Comparison of ENCODE assay signal across 8 mouse cellular contexts in genomic region chr11:115766356-115766943, GRCm38 (mm10). TPM values are rescaled to one million over a fixed set of nuclear protein-coding genes. Genes with fewer than 3 reads are reported as not detected.
DNase-seq lines count a peak whose midpoint lies in the region; ATAC-seq and TF ChIP-seq lines count a peak whose summit lies in the region.

No protein-coding gene starts in this region.

- peak overlapping the region; percentile 92 for H3K9ac ChIP-seq in hindbrain, embryonic 16.5 days (ENCODE audit: low read depth, low read length)
- peak overlapping the region; percentile 93 for H3K9ac ChIP-seq in liver, embryonic 14.5 days (replicated peaks)
- peak overlapping the region; percentile 97 for H3K9ac ChIP-seq in neural tube, embryonic 15.5 days (replicated peaks)

- H3K27me3 ChIP-seq in hindbrain, embryonic 16.5 days (replicated peaks; ENCODE audit: control insufficient read depth, insufficient read depth, low read length), result no peaks in the 10 kb centered on the region
- H3K27me3 ChIP-seq in liver, embryonic 14.5 days (ENCODE audit: control insufficient read depth, insufficient read depth, low read length), result no peaks in the 10 kb centered on the region
- no peaks in the 10 kb centered on the region for H3K27me3 ChIP-seq in neural tube, embryonic 15.5 days (replicated peaks)

- peak overlapping the region; percentile 82 for H3K4me3 ChIP-seq in hindbrain, embryonic 16.5 days (ENCODE audit: low read length)
- H3K4me3 ChIP-seq in liver, embryonic 14.5 days (ENCODE audit: insufficient read depth in 1 of 2, low read depth in 2 of 2, low read length in 2 of 2), result peak overlapping the region; percentile 90 to 91
- H3K4me3 ChIP-seq in neural tube, embryonic 15.5 days (replicated peaks), result peak overlapping the region; percentile 91

- no peaks in the 10 kb centered on the region for H3K36me3 ChIP-seq in hindbrain, embryonic 16.5 days (ENCODE audit: control insufficient read depth, insufficient read depth, low read length)
- no peaks in the 10 kb centered on the region for H3K36me3 ChIP-seq in liver, embryonic 14.5 days (replicated peaks; ENCODE audit: control insufficient read depth, insufficient read depth, low read depth)
- H3K36me3 ChIP-seq in neural tube, embryonic 15.5 days, result no peaks in the 10 kb centered on the region

- no peak for ATAC-seq in hindbrain, embryonic 16.5 days
- no peak for ATAC-seq in liver, embryonic 14.5 days (ENCODE audit: insufficient read depth)
- no peak for ATAC-seq in neural tube, embryonic 15.5 days (ENCODE audit: low FRiP score)
- no peak for ATAC-seq in megakaryocyte-erythroid progenitor cell, adult 5-6 weeks (replicated peaks; ENCODE audit: low FRiP score, low TSS enrichment, poor library complexity, severe bottlenecking)

- peak overlapping the region; percentile 80 for H3K4me2 ChIP-seq in hindbrain, embryonic 16.5 days (ENCODE audit: low read length)
- H3K4me2 ChIP-seq in liver, embryonic 14.5 days (ENCODE audit: low read depth), result peak overlapping the region; percentile 86
- H3K4me2 ChIP-seq in neural tube, embryonic 15.5 days, result peak overlapping the region; percentile 80

- no peaks in the 10 kb centered on the region for H3K9me3 ChIP-seq in hindbrain, embryonic 16.5 days (ENCODE audit: control insufficient read depth, low read length)
- no peaks in the 10 kb centered on the region for H3K9me3 ChIP-seq in liver, embryonic 14.5 days (ENCODE audit: control insufficient read depth, low read length)
- no peaks in the 10 kb centered on the region for H3K9me3 ChIP-seq in neural tube, embryonic 15.5 days (replicated peaks)

- TF ChIP-seq EP300 in liver, embryonic 14.5 days (IDR thresholded peaks at IDR 0.05; ENCODE audit: low read depth), result no peak

- 33% methylated on average over 13 of the region's 13 CpGs for WGBS in hindbrain, embryonic 16.5 days
- 42% methylated on average over 13 of the region's 13 CpGs for WGBS in liver, embryonic 14.5 days (ENCODE audit: insufficient replicate concordance)
- WGBS in neural tube, embryonic 15.5 days, result 33% methylated on average over 13 of the region's 13 CpGs

- no peak for TF ChIP-seq CTCF in liver, embryonic 14.5 days (IDR thresholded peaks at IDR 0.05; ENCODE audit: low read depth)

- H3K4me1 ChIP-seq in hindbrain, embryonic 16.5 days (ENCODE audit: control insufficient read depth, insufficient read depth, low read depth, low read length), result peaks cover 22% of the 10 kb centered on the region
- H3K4me1 ChIP-seq in liver, embryonic 14.5 days (replicated peaks; ENCODE audit: control insufficient read depth in 2 of 2, insufficient read depth in 2 of 2, low read length in 1 of 2), result peaks cover 18 to 35% of the 10 kb centered on the region in 2 experiments
- H3K4me1 ChIP-seq in neural tube, embryonic 15.5 days, result peaks cover 37% of the 10 kb centered on the region

- peak overlapping the region; percentile 94 for H3K27ac ChIP-seq in hindbrain, embryonic 16.5 days (ENCODE audit: low read depth, low read length)
- H3K27ac ChIP-seq in liver, embryonic 14.5 days, result peak overlapping the region; percentile 84
- H3K27ac ChIP-seq in neural tube, embryonic 15.5 days (replicated peaks), result peak overlapping the region; percentile 94

- DNase-seq in cerebellum, adult 9-10 months, result peak; percentile 57
- no peak for DNase-seq in cerebellum, postnatal 4 days (ENCODE audit: low spot score in 2 of 2)
- peak; percentile 12 for DNase-seq in fibroblast of lung, adult 2 months (ENCODE audit: low read depth)
- no peak for DNase-seq in liver, embryonic 14.5 days (ENCODE audit: low read depth in 3 of 3, low spot score in 3 of 3)
- DNase-seq in left cerebral cortex, adult 11 months (ENCODE audit: low spot score), result no peak

RNA-seq across cellular contexts. Expression of gene Tmem94, which starts 1.2 kb away (rescaled TPM):
- 22.0 and 29.0 TPM in 2 replicates for polyA plus RNA-seq in hindbrain, embryonic 16.5 days (2015; fragmentation: Nextera tagmentation; extraction: Ambion mirVana)
- polyA plus RNA-seq in liver, embryonic 14.5 days (2012; rRNA removed), result 11.0 and 13.8 TPM in 2 replicates
- polyA plus RNA-seq in liver, embryonic 14.5 days (2014; fragmentation: Nextera tagmentation; extraction: Ambion mirVana), result 3.7 and 6.1 TPM in 2 replicates
- 20.3 and 21.2 TPM in 2 replicates for polyA plus RNA-seq in neural tube, embryonic 15.5 days (2015; fragmentation: Nextera tagmentation; extraction: Ambion mirVana)
- total RNA-seq in megakaryocyte-erythroid progenitor cell, adult 5-6 weeks (2014; fragmentation: Nextera tagmentation), result 29.0 and 44.6 TPM in 2 replicates
- 15.1 and 31.5 TPM in 2 replicates for total RNA-seq in megakaryocyte-erythroid progenitor cell, adult 5-6 weeks (2017)

RNA-seq across cellular contexts. Expression of gene Caskin2, which starts 47.0 kb away (rescaled TPM):
- polyA plus RNA-seq in hindbrain, embryonic 16.5 days (2015; fragmentation: Nextera tagmentation; extraction: Ambion mirVana), result 9.0 and 12.6 TPM in 2 replicates
- 7.1 and 7.8 TPM in 2 replicates for polyA plus RNA-seq in liver, embryonic 14.5 days (2012; rRNA removed)
- 4.9 and 6.1 TPM in 2 replicates for polyA plus RNA-seq in liver, embryonic 14.5 days (2014; fragmentation: Nextera tagmentation; extraction: Ambion mirVana)
- polyA plus RNA-seq in neural tube, embryonic 15.5 days (2015; fragmentation: Nextera tagmentation; extraction: Ambion mirVana), result 9.8 and 10.2 TPM in 2 replicates
- 9.5 and 9.8 TPM in 2 replicates for total RNA-seq in megakaryocyte-erythroid progenitor cell, adult 5-6 weeks (2014; fragmentation: Nextera tagmentation)
- 1.4 and 3.7 TPM in 2 replicates for total RNA-seq in megakaryocyte-erythroid progenitor cell, adult 5-6 weeks (2017)

RNA-seq across cellular contexts. Expression of gene Tsen54, which starts 48.1 kb away (rescaled TPM):
- 18.7 and 23.3 TPM in 2 replicates for polyA plus RNA-seq in hindbrain, embryonic 16.5 days (2015; fragmentation: Nextera tagmentation; extraction: Ambion mirVana)
- 12.4 and 12.9 TPM in 2 replicates for polyA plus RNA-seq in liver, embryonic 14.5 days (2012; rRNA removed)
- 9.7 and 12.4 TPM in 2 replicates for polyA plus RNA-seq in liver, embryonic 14.5 days (2014; fragmentation: Nextera tagmentation; extraction: Ambion mirVana)
- 22.0 and 23.7 TPM in 2 replicates for polyA plus RNA-seq in neural tube, embryonic 15.5 days (2015; fragmentation: Nextera tagmentation; extraction: Ambion mirVana)
- 20.4 and 32.6 TPM in 2 replicates for total RNA-seq in megakaryocyte-erythroid progenitor cell, adult 5-6 weeks (2014; fragmentation: Nextera tagmentation)
- 16.8 and 17.1 TPM in 2 replicates for total RNA-seq in megakaryocyte-erythroid progenitor cell, adult 5-6 weeks (2017)

RNA-seq across cellular contexts. Expression of gene Llgl2, which starts 57.4 kb away (rescaled TPM):
- polyA plus RNA-seq in hindbrain, embryonic 16.5 days (2015; fragmentation: Nextera tagmentation; extraction: Ambion mirVana), result 1.3 and 2.1 TPM in 2 replicates
- polyA plus RNA-seq in liver, embryonic 14.5 days (2012; rRNA removed), result 9.4 and 10.5 TPM in 2 replicates
- polyA plus RNA-seq in liver, embryonic 14.5 days (2014; fragmentation: Nextera tagmentation; extraction: Ambion mirVana), result 7.5 and 9.3 TPM in 2 replicates
- polyA plus RNA-seq in neural tube, embryonic 15.5 days (2015; fragmentation: Nextera tagmentation; extraction: Ambion mirVana), result 0.97 and 8.8 TPM in 2 replicates
- total RNA-seq in megakaryocyte-erythroid progenitor cell, adult 5-6 weeks (2014; fragmentation: Nextera tagmentation), result 8.9 and 12.7 TPM in 2 replicates
- total RNA-seq in megakaryocyte-erythroid progenitor cell, adult 5-6 weeks (2017), result 4.0 and 8.0 TPM in 2 replicates

RNA-seq across cellular contexts. Expression of gene Grb2, which starts 58.1 kb away (rescaled TPM):
- polyA plus RNA-seq in hindbrain, embryonic 16.5 days (2015; fragmentation: Nextera tagmentation; extraction: Ambion mirVana), result 183 and 193 TPM in 2 replicates
- polyA plus RNA-seq in liver, embryonic 14.5 days (2012; rRNA removed), result 15.7 and 22.4 TPM in 2 replicates
- polyA plus RNA-seq in liver, embryonic 14.5 days (2014; fragmentation: Nextera tagmentation; extraction: Ambion mirVana), result 26.0 and 30.1 TPM in 2 replicates
- polyA plus RNA-seq in neural tube, embryonic 15.5 days (2015; fragmentation: Nextera tagmentation; extraction: Ambion mirVana), result 192 and 194 TPM in 2 replicates
- 70.1 and 74.4 TPM in 2 replicates for total RNA-seq in megakaryocyte-erythroid progenitor cell, adult 5-6 weeks (2014; fragmentation: Nextera tagmentation)
- total RNA-seq in megakaryocyte-erythroid progenitor cell, adult 5-6 weeks (2017), result 40.7 and 73.1 TPM in 2 replicates

Comparison
In these comparisons a context has a peak if more than half of its experiments do, and no peak if none do; other contexts are left out.
1. DNase-seq: peak in cerebellum, adult 9-10 months (single experiment) and fibroblast of lung, adult 2 months (single experiment); none in cerebellum, postnatal 4 days (0 of 2), liver, embryonic 14.5 days (0 of 3) and left cerebral cortex, adult 11 months (single experiment).
2. Peak in every context shown above with its lines, with median percentiles within 50 percentile points of each other: H3K27ac ChIP-seq, H3K4me2 ChIP-seq, H3K4me3 ChIP-seq and H3K9ac ChIP-seq.